Mouse (Mus musculus): ENCODE data around the gene Eef1akmt3. TPM values are rescaled to one million over a fixed set of nuclear protein-coding genes. Genes with fewer than 3 reads are reported as not detected.
A peak's percentile ranks its signal among the peaks of the same experiment; 100 is the strongest.
"Not testable (repeated sequence)": the region's sequence is repeated elsewhere in the genome, so short reads cannot be mapped to it uniquely, and the experiment has no call there.

Eef1akmt3 gene
- 0.07 TPM in 1 of 2 replicates, not detected in the other for total RNA-seq (2015)
- total RNA-seq (2017): not detected in 2 replicates

DNA sequence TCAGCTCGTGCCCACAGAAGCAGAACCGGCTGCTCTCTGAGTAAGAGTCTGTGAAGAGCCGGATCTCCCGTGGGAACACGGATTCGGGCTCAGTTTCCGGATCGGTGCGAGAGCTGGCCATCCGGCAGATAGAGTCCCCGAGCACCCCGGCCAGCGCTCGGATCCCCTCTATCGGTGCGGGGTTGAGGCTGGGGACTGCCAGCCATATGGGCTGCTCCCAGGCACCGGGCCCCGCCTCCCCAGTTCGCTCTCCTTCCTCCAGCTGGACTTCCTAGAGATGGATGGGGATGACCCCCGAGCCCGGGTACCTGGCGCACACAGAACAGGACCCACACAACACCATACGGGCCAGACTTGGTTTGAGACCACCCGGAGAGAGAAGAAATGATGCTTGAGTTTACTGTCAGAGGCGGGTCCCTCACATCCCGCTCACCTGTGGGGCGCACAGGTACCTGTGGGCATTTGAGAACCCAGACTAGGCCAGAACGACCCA, at the start of gene Eef1akmt3, which contains the start of gene Mettl1:
Gene Eef1akmt3, minus strand, starts transcription at position 240 of the 493 bp plus-strand sequence.
Gene Mettl1, plus strand, starts transcription at position 141 of the 493 bp plus-strand sequence.
- ATAC-seq (replicated peaks; ENCODE audit: poor library complexity): peak; percentile 32

DNA sequence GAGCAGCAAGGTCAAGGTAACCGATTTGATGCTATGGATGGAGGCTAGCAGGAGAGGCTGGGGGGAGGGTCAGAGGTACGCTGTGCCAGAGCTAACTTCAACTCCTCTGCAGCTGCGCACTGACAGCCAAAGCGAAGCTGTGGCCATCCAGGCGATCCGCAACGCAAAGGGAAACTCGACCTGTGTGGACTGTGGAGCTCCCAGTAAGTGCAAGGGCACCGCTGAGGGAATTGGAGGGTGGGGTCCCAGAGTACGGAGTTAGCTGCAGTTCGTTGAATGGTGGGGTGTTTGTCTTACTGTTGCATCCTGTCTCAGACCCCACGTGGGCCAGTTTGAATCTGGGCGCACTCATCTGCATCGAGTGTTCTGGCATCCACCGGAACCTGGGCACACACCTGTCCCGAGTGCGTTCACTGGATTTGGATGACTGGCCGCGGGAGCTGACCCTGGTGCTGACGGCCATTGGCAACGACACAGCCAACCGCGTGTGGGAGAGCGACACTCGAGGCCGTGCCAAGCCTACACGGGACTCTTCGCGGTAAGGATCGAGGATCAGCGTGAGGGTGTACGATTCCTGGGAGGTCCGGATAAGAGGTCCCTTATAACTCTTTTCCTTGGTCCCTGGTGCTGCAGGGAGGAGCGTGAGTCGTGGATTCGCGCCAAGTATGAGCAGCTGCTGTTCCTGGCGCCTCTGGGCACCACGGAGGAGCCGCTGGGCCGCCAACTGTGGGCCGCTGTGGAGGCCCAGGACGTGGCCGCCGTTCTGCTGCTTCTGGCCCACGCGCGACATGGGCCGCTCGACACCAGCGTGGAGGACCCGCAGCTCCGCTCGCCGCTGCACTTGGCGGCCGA, 49.5 kb upstream of the Eef1akmt3 start:
- no peak for ATAC-seq (replicated peaks; ENCODE audit: poor library complexity)

DNA sequence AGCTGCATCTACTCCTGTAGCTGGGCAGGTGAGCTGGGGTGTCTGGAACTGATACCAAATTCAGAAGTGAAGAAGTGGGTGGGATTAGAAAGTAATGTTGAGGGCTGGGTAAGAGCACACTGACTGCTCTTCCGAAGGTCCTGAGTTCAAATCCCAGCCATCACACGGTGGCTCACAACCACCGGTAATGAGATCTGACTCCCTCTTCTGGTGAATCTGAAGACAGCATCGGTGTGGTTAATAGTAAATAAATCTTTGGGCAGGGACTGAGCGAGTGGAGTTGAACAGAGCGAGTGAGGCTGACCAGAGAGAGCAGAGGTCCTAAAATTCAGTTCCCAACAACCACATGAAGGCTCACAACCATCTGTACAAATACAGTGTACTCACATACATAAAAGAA, 44.3 kb upstream of the Eef1akmt3 start:
- ATAC-seq (replicated peaks; ENCODE audit: poor library complexity): no peak

DNA sequence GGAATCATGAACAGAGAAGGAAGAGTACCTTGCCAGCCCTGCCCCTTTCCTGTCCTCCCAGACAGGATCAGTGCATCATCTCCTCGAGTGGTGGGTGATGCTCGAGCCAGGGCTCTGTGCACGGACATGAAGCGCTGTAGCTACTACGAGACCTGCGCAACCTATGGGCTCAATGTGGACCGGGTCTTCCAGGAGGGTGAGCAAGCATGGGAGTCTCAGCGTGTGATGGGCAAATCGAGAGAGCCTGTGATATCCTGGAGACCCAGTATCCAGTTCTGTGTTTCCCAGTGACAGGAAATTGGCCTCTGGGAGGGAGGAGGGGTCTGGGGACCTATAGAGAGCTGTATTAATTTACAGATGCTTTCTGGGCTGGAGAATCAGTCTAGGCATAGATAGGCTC, 43.7 kb upstream of the Eef1akmt3 start:
- no peak for ATAC-seq (replicated peaks; ENCODE audit: poor library complexity)

DNA sequence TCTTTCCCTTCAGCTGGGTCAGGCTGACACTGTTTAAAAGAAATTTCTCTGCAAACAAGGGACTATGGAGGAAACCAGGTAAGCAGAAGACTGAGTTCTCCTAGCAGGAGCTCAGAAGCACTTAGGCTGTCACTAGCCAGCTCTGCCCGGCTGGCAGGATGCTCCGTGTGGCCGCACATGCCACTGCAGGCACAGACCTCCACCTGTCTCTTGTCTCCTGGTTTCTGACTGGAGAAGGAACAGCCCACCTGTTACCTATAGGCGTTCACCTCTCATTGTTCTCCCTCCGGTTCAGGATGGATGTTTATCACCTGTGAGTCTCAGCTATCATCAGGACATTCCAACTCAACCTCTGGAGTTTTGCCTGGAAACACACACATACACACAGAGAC, 42.6 kb upstream of the Eef1akmt3 start:
- no peak for ATAC-seq (replicated peaks; ENCODE audit: poor library complexity)

DNA sequence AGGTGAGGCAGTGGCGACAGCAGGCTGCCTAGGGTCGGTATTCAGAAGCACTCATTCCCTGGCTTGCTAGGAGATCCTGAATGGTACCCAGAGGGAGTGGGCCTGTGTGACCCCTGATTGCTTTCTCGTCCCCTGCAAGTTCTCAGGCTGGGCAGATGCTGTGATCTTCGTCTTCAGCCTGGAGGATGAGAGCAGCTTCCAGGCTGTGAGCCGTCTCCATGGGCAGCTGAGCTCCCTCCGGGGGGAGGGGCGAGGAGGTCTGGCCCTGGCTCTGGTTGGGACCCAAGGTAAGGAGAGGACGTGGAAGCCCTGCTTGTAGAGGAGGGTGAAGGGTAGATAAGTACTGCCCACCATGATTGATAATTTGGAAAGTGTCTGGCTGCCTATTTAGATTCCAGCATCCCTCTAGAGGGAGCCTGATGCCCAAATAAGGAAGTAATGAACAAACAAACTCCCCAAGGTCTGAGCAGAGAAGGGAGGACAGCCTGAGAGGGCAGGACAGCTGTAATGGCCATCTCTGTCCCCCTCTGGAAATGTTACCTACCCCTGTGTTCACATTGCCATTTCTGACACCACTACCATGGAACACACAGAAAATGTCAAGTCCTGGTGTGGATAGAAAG, 42.1 kb upstream of the Eef1akmt3 start:
- ATAC-seq (replicated peaks; ENCODE audit: poor library complexity): no peak

DNA sequence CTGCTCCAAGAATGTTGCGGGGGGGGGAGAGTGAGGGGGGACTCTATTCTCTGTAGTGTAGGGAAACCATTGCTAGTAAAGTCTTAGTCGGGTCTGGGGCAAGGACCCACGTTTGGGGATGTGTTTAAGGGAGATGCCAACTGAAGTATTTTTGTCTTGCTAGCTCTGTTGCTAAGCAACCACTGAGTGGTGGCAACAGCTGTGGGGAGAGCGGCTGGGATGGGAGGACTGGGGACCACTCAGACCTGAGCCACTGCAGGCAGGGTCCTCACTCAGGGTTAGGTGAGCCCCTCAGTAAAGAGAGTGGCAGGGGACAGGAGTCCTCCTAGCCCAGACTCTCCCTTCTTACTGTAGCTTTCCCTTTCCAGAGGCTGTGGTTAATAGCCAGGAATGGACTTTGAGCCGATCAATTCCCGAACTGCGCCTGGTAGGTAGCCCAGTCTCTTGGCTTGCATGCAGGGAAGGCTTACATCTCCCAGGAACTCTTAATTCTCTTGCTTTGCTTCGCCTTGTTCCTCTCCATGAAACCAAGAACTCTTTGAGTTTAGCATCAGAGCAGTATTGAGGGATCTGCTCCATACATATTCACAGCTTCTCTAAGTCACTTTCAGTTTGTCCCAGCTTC, 40.8 kb upstream of the Eef1akmt3 start:
- no peak for ATAC-seq (replicated peaks; ENCODE audit: poor library complexity)

DNA sequence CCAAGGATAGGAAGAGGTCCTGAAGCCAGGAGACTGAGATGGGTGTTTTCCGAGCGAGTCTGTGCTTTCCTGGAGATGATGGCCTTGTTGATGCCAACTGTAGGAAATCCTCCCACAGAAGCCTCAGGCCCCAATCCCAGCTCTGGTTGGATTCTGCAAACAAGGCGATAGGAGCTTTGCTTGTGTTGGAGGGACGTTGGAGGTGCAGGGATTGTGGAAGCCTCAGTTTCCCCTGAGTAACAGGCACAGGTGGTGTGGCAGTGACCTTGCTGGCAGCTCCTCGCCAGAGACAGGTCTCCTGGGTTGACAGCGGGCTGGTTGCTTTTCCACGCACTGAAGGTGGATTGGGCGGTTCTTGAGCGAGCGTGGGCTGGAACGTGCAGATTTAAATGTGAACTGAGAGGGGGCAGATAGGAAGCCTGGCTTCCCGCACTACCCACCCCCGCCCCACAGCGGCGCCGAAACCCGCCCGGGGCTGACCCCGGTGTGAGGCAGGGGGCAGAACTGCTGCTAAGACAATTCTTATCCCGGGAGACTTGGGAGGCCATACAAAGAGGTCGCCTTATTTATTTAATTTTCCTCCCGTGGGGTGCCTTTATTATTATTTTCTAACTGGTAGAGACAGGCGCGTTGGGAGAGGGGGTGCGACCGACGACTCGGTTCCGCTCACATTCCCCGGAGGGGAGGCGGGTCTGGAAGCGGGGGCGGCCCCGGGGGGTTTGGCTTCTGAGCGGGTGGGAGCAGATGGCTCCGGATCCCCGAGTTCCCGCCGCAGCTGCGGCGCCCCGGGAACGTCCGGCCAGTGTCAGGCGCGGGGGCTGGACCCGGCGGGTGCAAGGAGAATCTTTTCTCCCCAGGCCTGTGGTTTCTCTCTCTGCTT, 39.8 kb upstream of the Eef1akmt3 start:
- ATAC-seq (replicated peaks; ENCODE audit: poor library complexity): no peak

DNA sequence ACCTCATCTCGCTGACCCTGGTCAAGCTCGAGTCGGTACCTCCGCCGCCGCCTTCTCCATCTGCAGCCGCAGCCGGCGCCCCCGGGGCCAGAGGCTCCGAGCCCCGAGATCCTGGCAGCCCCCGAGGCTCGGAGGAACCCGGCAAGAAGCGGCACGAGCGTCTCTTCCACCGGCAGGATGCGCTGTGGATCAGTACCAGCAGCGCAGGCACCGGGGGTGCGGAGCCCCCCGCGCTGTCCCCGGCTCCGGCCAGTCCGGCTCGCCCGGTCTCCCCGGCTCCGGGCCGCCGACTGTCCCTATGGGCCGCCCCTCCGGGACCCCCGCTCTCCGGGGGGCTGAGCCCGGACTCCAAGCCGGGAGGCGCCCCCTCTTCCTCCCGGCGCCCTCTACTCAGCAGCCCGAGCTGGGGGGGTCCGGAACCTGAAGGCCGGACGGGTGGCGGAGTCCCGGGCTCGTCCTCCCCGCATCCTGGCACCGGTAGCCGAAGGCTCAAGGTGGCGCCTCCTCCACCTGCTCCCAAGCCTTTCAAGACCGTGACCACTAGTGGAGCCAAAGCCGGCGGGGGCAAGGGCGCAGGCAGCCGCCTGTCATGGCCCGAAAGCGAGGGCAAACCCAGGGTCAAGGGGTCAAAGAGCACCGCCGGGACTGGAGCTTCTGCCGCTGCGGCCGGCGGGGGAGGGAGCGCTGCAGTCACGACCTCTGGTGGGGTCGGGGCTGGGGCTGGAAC, 38.5 kb upstream of the Eef1akmt3 start:
- no peak for ATAC-seq (replicated peaks; ENCODE audit: poor library complexity)

DNA sequence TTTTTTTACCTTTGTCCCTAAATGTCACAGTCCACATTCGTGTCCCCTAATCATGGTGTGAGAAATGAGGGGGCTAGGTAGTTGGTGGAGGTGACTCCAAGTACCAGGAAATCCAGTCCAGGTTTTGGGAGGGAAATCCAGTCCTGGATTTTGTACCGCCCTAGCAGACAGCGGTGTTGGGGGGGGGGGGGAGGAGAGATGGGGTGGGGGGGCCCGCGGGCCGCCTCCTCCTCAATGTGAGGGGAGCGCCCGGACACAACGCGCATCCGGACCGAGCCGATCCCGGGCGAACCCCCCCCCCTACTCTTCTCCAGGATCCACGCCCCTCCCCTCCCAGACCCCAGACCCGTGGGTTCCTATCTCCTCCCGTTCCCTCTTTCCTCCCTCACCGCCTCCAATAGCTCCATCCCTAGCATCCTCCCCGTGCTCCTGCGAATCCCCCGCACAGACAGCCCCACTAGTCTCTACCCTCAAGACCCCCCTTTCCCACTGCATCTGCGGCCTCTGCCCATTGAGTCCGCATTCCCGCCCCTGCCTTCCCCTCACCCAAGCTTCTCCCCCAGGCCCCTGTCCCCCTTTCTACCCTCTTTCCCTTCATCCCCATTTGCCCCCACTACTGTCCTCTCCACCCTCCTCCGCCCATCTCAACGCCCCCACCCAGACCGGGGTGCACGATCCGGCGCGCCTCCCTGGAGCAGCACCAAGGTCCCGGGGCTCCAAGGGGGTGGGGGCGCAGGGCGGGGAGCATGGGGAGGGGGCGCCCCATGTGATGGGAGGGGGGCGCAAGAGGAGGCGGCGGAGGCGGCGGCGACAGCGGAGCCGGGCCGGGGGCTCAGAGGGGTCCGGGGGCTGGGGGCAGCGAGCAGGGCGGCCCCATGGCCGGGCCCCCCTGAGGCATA, 37.6 kb upstream of the Eef1akmt3 start:
- ATAC-seq (replicated peaks; ENCODE audit: poor library complexity): no peak

DNA sequence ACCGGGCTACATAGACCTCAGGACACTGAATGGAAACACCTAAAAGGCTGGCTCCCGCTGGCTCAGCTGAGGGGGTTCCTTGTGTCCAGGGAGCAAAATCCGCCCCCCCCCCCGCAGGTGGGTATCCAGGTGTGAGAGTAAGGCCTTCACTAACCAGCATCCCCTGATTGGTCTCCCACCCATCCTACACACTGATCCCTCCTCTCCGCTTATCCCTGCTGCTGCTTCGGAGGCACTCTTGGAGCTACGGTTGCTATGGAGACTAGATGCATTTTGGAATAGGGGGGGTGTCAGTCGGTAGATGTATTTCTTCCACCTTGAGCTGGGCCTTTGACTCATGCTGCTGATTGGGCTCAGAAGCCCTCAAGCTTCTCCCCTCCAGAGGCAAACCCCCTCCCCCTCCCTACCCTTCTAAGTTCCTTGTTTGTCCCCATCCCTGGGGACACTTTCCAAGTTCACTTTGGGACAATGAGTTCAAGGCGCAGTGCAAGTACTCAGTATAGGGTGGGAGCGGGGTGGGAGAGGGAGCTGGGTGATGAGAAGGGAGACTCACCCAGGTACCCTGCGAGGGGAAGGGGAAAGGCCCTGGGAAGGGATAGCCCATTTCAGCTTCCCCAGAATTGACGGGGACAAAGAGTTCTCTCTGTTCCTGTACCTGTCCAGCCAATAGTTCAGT, 36.8 kb upstream of the Eef1akmt3 start:
- no peak for ATAC-seq (replicated peaks; ENCODE audit: poor library complexity)

DNA sequence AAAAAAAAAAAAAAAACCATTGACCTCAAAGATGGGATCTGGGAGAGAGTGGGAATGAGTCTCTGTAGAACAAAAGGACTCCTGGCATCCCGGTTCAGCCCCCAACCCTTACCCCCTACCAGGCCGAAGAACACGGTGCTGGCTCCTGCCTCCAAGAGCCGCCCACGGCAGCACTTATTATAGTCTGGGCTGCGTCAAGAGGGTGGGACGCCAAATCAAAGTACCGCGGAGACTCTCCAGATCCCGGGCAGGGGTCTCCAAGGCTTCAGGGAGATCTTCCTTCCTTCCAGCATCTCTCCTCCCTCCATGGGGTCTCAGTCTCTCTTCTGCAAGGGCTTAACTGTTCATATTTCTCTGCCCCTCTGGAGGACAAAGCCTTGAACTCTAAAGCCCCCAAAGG, 36.2 kb upstream of the Eef1akmt3 start:
- no peak for ATAC-seq (replicated peaks; ENCODE audit: poor library complexity)

DNA sequence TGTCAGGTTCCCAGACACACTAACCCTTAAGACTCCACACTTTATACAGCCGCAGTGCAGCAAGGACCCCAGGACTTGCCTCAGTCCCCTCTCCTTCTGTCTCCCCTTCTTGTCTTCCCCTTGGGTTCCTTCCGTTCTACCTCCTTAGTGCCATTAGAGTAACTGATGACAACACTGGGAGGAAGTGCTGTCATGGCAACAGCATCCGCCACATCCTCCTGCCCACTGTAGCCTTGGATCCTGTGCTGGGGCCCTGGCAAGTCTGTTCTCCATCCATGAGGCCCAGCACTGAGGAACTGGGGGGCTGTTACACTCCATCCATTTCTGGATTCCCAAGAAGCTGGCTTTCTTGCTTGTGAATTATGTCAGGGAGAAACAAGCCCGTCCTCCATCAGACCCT, 34.8 kb upstream of the Eef1akmt3 start:
- ATAC-seq (replicated peaks; ENCODE audit: poor library complexity): peak; percentile 73

DNA sequence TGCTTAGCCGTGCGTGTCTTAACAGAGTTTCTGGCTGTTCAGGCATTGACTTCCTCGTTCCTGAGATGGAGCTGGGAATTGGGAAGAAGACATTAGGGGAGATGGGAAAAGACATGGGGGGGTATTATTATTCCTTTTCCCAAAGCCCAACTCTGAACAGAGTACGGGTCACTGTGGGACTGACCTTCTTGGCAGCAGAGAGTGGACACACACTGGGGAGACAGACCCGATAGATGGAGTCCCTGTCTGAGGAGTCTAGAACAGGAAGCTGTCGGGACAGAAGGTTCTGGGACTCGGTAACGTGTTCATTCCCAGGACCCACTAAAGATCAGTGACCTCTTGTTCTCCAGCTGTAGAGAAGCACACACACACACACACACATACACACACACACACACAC, 34.3 kb upstream of the Eef1akmt3 start:
- no peak for ATAC-seq (replicated peaks; ENCODE audit: poor library complexity)

DNA sequence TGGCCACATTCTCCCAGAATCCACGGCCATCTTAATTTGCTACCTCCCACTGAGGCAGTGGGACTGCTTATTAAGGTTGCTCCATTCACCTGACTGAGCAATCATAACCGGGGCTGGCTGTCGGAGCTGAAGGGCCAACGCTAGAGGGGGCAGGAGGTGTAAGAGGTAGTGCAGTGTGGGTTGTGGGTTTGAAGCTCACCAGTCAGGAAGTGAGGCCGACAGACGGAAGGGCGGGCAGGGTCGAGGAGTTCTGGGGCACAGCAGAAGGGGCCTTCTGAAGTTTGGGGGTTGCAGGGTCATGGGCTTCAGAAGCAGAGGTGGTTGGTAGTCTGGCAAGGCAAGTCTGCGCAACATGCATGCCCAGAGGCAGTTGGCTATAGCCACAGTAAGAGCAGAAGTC, 33.8 kb upstream of the Eef1akmt3 start, which contains the start of gene Agap2:
Gene Agap2, plus strand, starts transcription at position 205 of the 400 bp plus-strand sequence.
- ATAC-seq (replicated peaks; ENCODE audit: poor library complexity): peak; percentile 71

DNA sequence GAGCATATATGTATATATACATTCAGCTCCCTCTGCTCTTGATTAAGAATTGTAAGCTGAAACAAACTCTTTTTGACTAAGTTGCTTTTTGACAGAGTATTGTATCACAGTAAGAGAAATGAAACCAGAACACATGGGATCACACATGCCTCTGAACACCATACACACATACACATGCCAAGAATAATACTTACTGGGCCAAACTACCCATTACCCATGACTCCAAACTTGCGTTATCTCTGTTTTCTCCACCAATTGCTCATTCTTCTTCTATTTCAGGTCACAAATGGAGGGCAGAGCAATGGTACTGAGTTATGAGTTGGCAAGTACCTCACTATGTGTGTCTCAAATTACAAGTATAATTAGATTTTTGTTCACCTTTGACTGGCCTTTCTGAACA, 32.7 kb upstream of the Eef1akmt3 start:
- no peak for ATAC-seq (replicated peaks; ENCODE audit: poor library complexity)

DNA sequence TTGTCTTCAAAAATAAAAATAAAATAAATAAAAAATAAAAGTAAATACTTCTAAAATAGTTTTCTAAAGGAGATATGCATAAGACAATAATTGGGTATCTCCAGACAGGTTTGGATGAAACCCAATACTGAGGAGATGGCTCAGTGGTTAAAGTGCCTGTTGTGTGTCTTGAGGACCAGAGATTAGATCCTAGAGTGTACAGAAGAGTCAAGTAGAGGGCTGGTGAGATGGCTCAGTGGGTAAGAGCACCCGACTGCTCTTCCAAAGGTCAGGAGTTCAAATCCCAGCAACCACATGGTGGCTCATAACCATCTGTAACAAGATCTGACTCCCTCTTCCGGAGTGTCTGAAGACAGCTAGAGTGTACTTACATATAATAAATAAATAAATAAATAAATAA, 31.7 kb upstream of the Eef1akmt3 start:
- ATAC-seq (replicated peaks; ENCODE audit: poor library complexity): not testable (repeated sequence)

DNA sequence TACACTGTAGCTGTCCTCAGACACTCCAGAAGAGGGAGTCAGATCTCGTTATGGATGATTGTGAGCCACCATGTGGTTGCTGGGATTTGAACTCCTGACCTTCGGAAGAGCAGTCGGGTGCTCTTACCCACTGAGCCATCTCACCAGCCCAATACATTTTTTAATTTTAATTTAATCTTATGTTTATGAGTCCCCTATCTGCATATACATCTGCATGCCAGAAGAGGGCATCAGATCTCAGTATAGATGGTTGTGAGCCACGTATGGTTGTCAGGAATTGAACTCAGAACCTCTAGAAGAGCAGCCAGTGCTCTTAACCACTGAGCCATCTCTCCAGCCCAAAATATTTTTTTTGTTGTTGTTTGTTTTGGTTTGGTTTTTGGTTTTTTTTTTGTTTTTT, 31.0 kb upstream of the Eef1akmt3 start:
- not testable (repeated sequence) for ATAC-seq (replicated peaks; ENCODE audit: poor library complexity)
